Mouse (Mus musculus): ENCODE data around the gene Ralgapa1. TPM values are rescaled to one million over a fixed set of nuclear protein-coding genes. Genes with fewer than 3 reads are reported as not detected.

Ralgapa1 gene
- polyA plus RNA-seq (2016; fragmentation: Nextera tagmentation; extraction: Ambion mirVana): 24.2 and 26.8 TPM in 2 replicates

DNA sequence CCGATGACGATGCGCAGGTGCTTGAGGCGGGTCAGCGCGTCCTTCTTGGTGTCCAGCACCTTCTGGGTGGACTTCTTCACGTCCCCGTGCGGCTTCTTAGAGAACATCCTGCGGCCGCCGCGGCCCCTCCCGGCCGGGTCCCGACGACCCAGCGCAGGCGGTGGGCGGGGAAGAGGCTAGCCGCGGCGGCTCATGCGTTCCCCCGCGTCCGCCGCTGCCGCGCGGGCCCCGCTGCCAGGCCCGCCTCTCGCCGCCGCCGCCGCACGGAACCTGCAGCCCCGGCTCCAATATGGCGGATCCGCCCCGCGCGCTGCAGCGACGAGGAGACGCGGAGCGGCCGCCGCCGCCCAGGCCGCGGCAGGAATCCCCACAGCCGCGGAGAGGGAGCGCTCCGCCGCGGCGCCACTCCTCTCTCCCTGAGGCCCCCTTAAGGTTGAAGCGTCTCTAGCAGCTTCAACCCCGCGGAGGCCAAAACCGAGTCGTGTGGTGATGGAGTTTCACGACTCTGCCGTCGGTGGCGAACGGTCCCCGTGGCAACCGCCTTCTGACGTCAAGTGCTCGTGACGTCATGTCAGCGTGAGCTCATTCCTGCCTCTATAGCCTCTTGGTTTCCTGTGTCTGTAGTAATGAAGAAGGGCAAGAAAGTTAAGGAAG, at the start of gene Ralgapa1:
Ralgapa1 (minus strand) TSS at position 507 of the 654 bp plus-strand sequence.
- H3K4me2 ChIP-seq (replicated peaks): peak within 1 kb of the TSS; percentile 65
- WGBS: under 1% methylated on average over 44 of the region's 78 CpGs
- H3K9me3 ChIP-seq: no peaks in the 10 kb centered on the region
- H3K4me1 ChIP-seq: peaks cover 12% of the 10 kb centered on the region
- peak within 1 kb of the TSS; percentile 97 for H3K27ac ChIP-seq (replicated peaks)
- peak within 1 kb of the TSS; percentile 90 for H3K4me3 ChIP-seq
- ATAC-seq (ENCODE audit: low FRiP score, low read depth): peak; percentile 96
- no peaks in the 10 kb centered on the region for H3K27me3 ChIP-seq
- H3K9ac ChIP-seq (replicated peaks): peak within 1 kb of the TSS; percentile 84
- no peaks in the 10 kb centered on the region for H3K36me3 ChIP-seq

DNA sequence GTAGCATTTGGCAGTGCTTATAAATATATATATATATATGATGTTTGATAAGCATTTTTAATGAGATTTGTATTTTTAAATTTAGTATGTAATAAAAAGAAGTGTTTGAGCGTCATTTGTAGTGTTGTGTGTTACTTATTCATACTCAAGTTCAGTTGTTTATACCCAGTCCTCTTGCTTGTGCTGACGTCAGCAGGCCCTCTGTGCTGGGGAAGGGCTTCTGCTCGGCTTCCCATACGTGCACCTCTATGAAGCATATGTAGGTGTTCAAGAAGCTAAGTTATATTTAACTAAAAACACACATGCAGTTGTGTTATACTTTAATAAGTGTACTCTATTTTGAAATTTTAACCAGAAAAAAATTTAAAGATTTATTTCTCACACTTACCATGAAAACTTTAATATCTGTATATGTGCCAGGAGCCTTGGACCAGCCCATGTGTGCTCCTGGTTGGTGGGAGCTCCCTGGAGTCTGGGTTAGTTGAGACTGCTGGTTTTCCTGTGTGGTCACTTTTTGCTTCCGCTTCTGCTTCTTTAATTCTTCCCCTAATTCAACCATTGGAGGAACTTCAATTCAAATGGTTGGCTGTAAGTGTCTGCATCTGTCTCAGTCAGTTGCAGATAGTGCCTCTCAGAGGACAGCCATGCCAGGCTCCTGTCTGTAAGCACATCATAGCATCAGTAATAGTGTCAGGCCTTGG, 48.8 kb upstream of the Ralgapa1 start:
- no peak overlapping the region for H3K4me3 ChIP-seq
- H3K4me2 ChIP-seq (replicated peaks): no peak overlapping the region
- H3K9me3 ChIP-seq: 0 out of 2 replicates have a peak, but pooled peaks cover 3% of the 10 kb centered on the region
- no peaks in the 10 kb centered on the region for H3K4me1 ChIP-seq
- WGBS: 88% methylated on average over 5 of the region's 5 CpGs
- no peak overlapping the region for H3K27ac ChIP-seq (replicated peaks)
- H3K27me3 ChIP-seq: no peaks in the 10 kb centered on the region
- ATAC-seq (ENCODE audit: low FRiP score, low read depth): no peak
- no peak overlapping the region for H3K9ac ChIP-seq (replicated peaks)
- peaks cover 58% of the 10 kb centered on the region for H3K36me3 ChIP-seq

DNA sequence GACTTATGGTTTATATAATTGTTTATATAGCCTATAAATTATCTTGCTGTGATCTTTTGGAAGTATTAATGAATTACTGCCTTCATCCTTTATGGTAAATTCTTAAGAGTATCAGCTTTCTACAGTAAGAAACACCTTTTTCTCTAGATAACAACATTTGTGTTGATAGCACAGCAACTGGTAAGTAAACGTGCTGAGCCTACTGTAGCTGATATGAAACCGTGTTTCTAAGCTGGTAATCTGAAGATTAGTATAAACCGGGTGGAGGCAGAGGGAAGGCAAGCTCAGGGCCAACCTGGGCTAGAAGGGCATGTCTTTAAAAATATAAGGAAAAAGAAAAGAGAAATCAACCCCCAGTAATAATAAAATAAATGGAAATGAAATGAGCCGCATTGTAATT, 46.8 kb upstream of the Ralgapa1 start:
- Histone ChIP-seq H3K27me3 (no peaks in the 10 kb centered on the region), H3K9me3 (0 out of 2 replicates have a peak, but pooled peaks cover 3% of the 10 kb centered on the region), H3K36me3 (peaks cover 63% of the 10 kb centered on the region), H3K4me3 (no peak overlapping the region), H3K4me1 (no peaks in the 10 kb centered on the region), H3K9ac (replicated peaks) (no peak overlapping the region), H3K4me2 (replicated peaks) (no peak overlapping the region), H3K27ac (replicated peaks) (no peak overlapping the region)
- no peak for ATAC-seq (ENCODE audit: low FRiP score, low read depth)
- 92% methylated on average over 4 of the region's 4 CpGs for WGBS

- Histone ChIP-seq H3K36me3 (peaks cover 61% of the 10 kb centered on the region), H3K9me3 (peaks cover 15% of the 10 kb centered on the region), H3K4me3 (no peak overlapping the region)
Measured at GRCm38 (mm10) chr12:55860631-55861030, 39.7 kb upstream of the Ralgapa1 start.

GRCm38 (mm10) chr12:55859409-55860349, 38.7 kb upstream of the Ralgapa1 start:
- H3K9ac ChIP-seq (replicated peaks): no peak overlapping the region
- WGBS: 95% methylated on average over 17 of the region's 17 CpGs
- no peaks in the 10 kb centered on the region for H3K27me3 ChIP-seq
- H3K9me3 ChIP-seq: peaks cover 17% of the 10 kb centered on the region
- no peak overlapping the region for H3K4me3 ChIP-seq
- peaks cover 61% of the 10 kb centered on the region for H3K36me3 ChIP-seq
- H3K4me1 ChIP-seq: no peaks in the 10 kb centered on the region
- no peak overlapping the region for H3K4me2 ChIP-seq (replicated peaks)
- ATAC-seq (ENCODE audit: low FRiP score, low read depth): no peak
- no peak overlapping the region for H3K27ac ChIP-seq (replicated peaks)

More at GRCm38 (mm10) chr12:55860631-55861030, 39.7 kb upstream of the Ralgapa1 start:
- H3K4me1 ChIP-seq: no peaks in the 10 kb centered on the region
- WGBS: 90% methylated on average over 7 of the region's 7 CpGs
- no peak for ATAC-seq (ENCODE audit: low FRiP score, low read depth)
- no peak overlapping the region for H3K9ac ChIP-seq (replicated peaks)
- H3K4me2 ChIP-seq (replicated peaks): no peak overlapping the region
- no peaks in the 10 kb centered on the region for H3K27me3 ChIP-seq
- H3K27ac ChIP-seq (replicated peaks): no peak overlapping the region

DNA sequence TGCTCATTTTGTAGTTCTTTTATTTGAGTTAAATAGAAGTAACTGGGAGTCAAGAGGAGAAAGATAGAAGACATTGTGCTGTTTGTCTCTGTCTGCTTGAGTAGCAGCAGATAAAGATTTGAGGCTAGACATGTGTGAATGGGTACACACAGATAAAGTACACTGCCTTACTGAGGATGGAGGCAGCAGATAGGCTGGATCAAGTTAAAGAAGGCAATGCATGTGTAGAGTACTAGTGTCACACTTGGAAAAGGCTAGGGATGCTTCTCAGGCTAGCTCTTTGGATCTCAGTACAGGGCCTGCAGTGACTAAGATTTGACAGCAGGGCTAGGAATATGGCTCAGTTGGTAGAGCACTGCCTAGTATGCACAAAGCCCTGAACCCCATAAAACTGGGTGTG, 29.7 kb upstream of the Ralgapa1 start:
- Histone ChIP-seq H3K36me3 (peaks cover 33% of the 10 kb centered on the region), H3K27ac (replicated peaks) (no peak overlapping the region)

GRCm38 (mm10) chr12:55847851-55848250, 26.9 kb upstream of the Ralgapa1 start:
- peaks cover 36% of the 10 kb centered on the region for H3K36me3 ChIP-seq
- H3K9me3 ChIP-seq: peaks cover 4% of the 10 kb centered on the region; the same call in 1 of the 2 replicates
- H3K4me1 ChIP-seq: no peaks in the 10 kb centered on the region
- WGBS: 95% methylated on average over 4 of the region's 4 CpGs
- no peak overlapping the region for H3K9ac ChIP-seq (replicated peaks)
- H3K4me3 ChIP-seq: no peak overlapping the region
- no peak for ATAC-seq (ENCODE audit: low FRiP score, low read depth)
- H3K27ac ChIP-seq (replicated peaks): no peak overlapping the region
- H3K4me2 ChIP-seq (replicated peaks): no peak overlapping the region
- no peaks in the 10 kb centered on the region for H3K27me3 ChIP-seq

More for the DNA sequence above, 29.7 kb upstream of the Ralgapa1 start:
- Histone ChIP-seq H3K4me2 (replicated peaks) (no peak overlapping the region), H3K9ac (replicated peaks) (no peak overlapping the region), H3K9me3 (peaks cover 6% of the 10 kb centered on the region), H3K27me3 (no peaks in the 10 kb centered on the region), H3K4me3 (no peak overlapping the region), H3K4me1 (no peaks in the 10 kb centered on the region)
- no peak for ATAC-seq (ENCODE audit: low FRiP score, low read depth)

- no peak overlapping the region for H3K4me3 ChIP-seq
- H3K27me3 ChIP-seq: no peaks in the 10 kb centered on the region
- no peak overlapping the region for H3K27ac ChIP-seq (replicated peaks)
- no peaks in the 10 kb centered on the region for H3K4me1 ChIP-seq
- H3K9ac ChIP-seq (replicated peaks): no peak overlapping the region
- H3K4me2 ChIP-seq (replicated peaks): no peak overlapping the region
- ATAC-seq (ENCODE audit: low FRiP score, low read depth): no peak
- WGBS: 78% methylated on average over 1 of the region's 1 CpGs
- peaks cover 47% of the 10 kb centered on the region for H3K36me3 ChIP-seq
- peaks cover 4% of the 10 kb centered on the region; the same call in 1 of the 2 replicates for H3K9me3 ChIP-seq
Measured at GRCm38 (mm10) chr12:55846741-55847140, 25.8 kb upstream of the Ralgapa1 start.

- Histone ChIP-seq H3K9ac (replicated peaks) (no peak overlapping the region), H3K4me1 (peaks cover 8% of the 10 kb centered on the region), H3K36me3 (peaks cover 12% of the 10 kb centered on the region), H3K27me3 (no peaks in the 10 kb centered on the region), H3K27ac (replicated peaks) (no peak overlapping the region), H3K4me2 (replicated peaks) (peak overlapping the region; percentile 81), H3K9me3 (no peaks in the 10 kb centered on the region), H3K4me3 (peak overlapping the region; percentile 76; the same call in 1 of the 2 replicates)
- no peak for ATAC-seq (ENCODE audit: low FRiP score, low read depth)
- 69% methylated on average over 3 of the region's 3 CpGs for WGBS
Measured at GRCm38 (mm10) chr12:55837495-55837894, 16.5 kb upstream of the Ralgapa1 start.

DNA sequence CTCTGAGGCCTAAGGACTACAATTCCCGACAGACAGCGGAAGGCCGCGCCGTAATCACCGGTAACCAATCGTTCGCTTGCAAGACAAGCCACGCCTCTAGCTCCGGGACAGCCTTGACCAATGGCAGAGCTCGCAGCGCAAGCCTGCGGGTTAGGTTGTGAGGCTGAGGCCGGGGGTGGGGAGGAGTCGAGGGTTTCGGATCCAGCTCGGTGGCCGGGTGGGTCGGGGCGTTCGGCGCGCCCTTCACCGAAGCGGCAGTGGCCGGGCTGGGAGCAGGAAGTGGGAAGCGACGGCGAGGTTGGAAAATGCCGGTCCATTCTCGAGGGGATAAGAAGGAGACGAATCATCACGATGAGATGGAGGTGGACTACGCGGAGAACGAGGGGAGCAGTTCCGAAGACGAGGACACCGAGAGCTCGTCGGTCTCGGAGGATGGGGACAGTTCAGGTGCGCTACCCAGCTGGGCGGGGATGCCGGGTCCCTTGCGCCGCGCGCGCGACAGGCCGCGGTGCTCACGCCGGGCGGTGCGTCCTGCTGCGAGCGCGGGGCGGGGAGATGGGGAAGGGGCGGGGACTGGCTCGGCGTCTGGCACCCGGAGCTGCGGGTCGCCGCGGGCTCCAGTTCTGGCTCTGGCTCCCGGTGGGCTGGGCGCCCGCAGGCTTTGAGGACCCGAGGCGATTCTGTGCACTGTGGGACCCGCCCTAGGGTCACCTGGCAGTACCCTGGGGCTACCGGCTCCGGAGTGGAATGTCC, 15.4 kb upstream of the Ralgapa1 start, which contains the start of gene Brms1l:
Brms1l (plus strand) TSS at position 126 of the 753 bp plus-strand sequence.
- peaks cover 8% of the 10 kb centered on the region for H3K4me1 ChIP-seq
- no peaks in the 10 kb centered on the region for H3K9me3 ChIP-seq
- H3K4me2 ChIP-seq (replicated peaks): peak within 1 kb of the TSS; percentile 81
- ATAC-seq (ENCODE audit: low FRiP score, low read depth): peak; percentile 100
- H3K4me3 ChIP-seq: peak within 1 kb of the TSS; percentile 76
- peaks cover under 1% of the 10 kb centered on the region; the same call in 1 of the 2 replicates for H3K36me3 ChIP-seq
- WGBS: under 1% methylated on average over 73 of the region's 77 CpGs
- H3K9ac ChIP-seq (replicated peaks): peak within 1 kb of the TSS; percentile 77
- no peaks in the 10 kb centered on the region for H3K27me3 ChIP-seq
- peak within 1 kb of the TSS; percentile 92 for H3K27ac ChIP-seq (replicated peaks)

- Histone ChIP-seq H3K36me3 (no peaks in the 10 kb centered on the region), H3K27me3 (no peaks in the 10 kb centered on the region), H3K9me3 (no peaks in the 10 kb centered on the region), H3K4me1 (peaks cover 8% of the 10 kb centered on the region), H3K27ac (replicated peaks) (peak overlapping the region; percentile 70; the same call in 1 of the 2 replicates), H3K9ac (replicated peaks) (no peak overlapping the region), H3K4me2 (replicated peaks) (peak overlapping the region; percentile 81), H3K4me3 (peak overlapping the region; percentile 76)
- under 1% methylated on average over 6 of the region's 6 CpGs for WGBS
- no peak for ATAC-seq (ENCODE audit: low FRiP score, low read depth)
Measured at GRCm38 (mm10) chr12:55835857-55836198, 14.9 kb upstream of the Ralgapa1 start.
